Mouse (Mus musculus): ENCODE measurements at regions not wholly inside any gene's neighbourhood (a gene's known extent, or its start where the extent isn't known, plus 50 kb on each side); places are given as distances from the start of the nearest gene placed in this dataset.

DNA sequence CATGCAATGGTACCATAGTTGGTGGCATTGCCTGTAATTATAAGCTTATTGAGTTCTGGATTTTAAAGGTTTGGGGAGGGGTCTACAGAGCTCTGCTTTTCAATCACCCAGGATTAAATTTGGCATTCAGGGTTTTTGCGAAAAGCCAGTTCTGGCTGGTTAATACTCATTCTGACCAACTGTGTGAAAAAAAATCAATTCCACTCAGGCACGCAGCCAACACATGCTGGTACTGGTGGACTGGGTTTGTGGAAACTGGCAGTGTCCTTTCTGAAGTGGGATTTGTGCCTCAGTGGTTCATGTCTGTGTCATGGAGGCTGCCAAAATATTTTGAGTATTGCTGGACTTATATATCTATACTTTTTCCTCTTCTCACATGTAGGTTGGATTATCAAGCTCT is 70.9 kb downstream of the Slc4a3 start:
- TF ChIP-seq CTCF (IDR thresholded peaks at IDR 0.05; ENCODE audit: control insufficient read depth, insufficient read depth, insufficient read length), result no peak
- no peak for TF ChIP-seq USF1 (IDR thresholded peaks at IDR 0.05; ENCODE audit: low read depth)
- TF ChIP-seq MAX (IDR thresholded peaks at IDR 0.05), result no peak
- no peak for TF ChIP-seq CEBPB (IDR thresholded peaks at IDR 0.05; ENCODE audit: low read depth)
- no peak for TF ChIP-seq MYOD1 (IDR thresholded peaks at IDR 0.05; ENCODE audit: control insufficient read depth, insufficient read length, low read depth)

Measured in C2C12 (cell line).